Mouse (Mus musculus) 3134 (cell line): Measurements from ENCODE around the gene Nppc.

Experiments
- DNase-seq: peaks from one replicate; pipeline ENCODE4 v3.0.0-alpha.2; 2011; ENCODE audit warnings: low spot score; ENCODE audit not compliant: insufficient read length; ENCODE audit errors: extremely low read depth

The Nppc gene

DNA sequence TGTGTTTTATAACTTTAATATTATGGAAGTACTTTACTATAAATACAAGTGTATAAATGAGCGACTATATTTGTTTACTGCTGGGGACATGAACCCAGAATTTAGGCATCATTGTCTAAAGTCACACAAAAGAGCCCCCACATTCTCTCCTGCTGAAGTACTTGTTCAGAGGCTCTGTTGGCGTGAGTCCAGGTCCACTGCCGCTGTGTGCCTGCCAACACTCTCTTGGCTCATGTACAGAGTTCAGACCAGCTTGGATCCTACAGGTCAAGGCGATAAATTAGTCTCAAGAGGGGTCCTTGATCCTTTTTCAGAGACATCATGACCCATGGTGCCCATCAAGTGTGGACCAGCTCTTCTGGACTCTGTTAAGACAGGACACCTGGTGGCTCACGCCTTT, 13.3 kb downstream of the Nppc start:
- no peak for DNase-seq

DNA sequence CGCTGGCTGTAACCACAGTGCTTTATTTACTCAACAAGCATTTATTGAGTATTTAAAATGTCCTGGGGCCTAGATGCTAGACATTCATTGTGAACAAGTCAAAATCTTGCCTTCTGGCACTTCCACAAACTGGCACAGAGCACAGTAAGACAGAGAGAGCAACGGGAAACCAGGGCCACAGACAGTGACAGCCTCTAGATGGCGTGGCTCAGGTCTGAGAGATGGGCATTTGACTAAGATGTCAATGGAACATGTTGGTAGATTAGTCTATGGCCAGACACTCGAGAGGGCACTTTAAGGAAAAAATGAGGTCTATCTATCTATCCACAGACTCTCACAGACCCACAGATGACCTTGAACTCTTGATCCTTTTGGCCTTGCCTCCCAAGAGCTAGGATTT, 17.7 kb downstream of the Nppc start:
- DNase-seq: no peak

DNA sequence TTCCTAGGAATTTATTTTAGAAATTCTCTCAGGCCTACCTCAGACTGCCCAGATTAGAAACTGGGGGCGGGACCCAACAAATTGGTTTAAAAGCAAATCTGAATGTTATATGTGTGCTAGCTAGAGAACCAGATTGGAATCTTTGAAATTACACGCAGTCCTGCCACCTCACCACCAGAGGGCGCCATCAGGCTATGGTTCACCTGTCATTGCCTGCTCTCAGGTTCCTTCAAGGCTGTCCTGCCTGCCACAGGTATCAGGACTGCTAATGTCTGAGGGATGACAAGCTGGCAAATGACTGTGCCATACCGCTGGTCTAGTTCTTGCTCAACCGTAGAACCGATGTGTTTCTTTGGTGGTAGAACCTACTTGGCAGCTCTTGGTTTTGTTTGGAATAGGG, 20.1 kb downstream of the Nppc start:
- no peak for DNase-seq

DNA sequence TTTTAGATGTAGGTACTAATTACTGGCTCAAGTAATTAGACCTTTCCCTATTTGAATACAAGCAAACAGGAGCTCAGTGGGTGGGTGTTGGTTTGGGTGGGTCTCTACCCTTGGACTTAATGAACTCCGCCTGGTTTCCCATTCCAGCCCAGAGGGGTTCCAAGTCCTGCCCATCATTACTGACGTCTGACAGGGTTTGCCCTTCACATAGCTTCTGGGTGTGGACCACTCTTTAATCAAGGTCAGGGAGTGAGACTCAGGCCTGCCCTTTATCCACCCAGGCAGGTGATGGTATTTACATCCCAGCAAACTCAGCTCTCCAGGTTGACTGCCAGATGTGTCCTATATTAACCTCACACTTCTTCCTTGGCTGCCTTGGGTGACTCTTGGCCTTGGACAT, 22.9 kb downstream of the Nppc start:
- DNase-seq: no peak

DNA sequence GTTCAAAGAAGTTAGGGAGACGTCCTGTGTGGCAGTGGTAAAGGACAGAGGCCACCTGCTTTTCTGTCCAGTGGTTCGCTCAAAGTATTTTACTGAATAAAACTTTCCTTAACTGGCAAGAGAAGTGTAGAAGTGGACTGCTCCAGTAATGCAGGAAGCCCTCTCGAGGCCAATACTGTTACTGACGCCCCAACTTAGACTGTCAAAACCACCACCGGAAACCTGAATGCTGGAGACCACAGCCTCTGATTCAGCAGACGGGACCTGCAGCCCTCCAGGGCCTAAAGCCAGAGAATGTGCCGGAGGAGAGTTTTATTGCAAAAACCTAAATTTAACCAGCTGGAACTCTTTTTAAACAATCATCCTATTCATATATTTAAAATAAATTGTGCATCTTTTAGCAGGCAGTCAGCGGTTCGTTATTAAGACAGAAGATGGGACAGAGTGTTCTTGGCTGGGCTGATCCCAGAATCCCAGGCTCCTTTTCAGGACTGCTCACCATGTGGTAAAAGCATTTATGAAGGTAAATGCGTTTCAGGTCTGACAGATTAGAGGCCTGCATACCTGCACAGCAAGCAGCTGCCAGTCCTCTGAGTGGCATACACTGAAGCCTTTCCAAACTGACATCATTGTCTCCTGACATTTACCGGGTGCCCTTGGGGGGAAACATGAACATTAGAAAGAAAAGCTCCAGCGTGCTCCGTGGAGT, 27.1 kb downstream of the Nppc start:
- DNase-seq: no peak

DNA sequence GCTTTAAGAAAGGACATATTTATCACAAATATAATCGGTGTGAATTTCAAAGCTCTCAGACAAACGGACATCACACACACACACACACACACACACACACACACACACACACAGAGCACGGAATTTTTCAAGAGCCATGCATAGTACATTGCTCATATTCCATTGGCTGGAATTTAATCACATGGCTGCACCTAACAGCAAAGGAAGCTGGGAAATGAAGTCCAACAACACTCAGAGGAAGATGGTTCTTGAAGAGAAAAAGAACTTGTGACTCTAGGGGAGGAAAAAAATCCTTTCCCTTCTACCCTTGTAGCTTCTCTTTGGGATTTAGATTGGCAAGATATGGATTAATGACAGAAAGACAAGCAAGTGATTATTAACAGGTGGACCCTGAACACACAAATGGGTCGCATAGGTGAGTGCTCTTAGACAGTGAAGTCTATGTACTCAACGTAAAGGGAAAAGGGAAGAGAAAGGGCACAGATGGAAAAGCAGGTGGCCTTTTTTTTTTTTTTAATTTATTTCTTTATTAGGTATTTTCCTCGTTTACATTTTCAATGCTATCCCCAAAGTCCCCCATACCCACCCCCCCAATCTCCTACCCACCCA, 35.5 kb downstream of the Nppc start:
- no peak for DNase-seq

DNA sequence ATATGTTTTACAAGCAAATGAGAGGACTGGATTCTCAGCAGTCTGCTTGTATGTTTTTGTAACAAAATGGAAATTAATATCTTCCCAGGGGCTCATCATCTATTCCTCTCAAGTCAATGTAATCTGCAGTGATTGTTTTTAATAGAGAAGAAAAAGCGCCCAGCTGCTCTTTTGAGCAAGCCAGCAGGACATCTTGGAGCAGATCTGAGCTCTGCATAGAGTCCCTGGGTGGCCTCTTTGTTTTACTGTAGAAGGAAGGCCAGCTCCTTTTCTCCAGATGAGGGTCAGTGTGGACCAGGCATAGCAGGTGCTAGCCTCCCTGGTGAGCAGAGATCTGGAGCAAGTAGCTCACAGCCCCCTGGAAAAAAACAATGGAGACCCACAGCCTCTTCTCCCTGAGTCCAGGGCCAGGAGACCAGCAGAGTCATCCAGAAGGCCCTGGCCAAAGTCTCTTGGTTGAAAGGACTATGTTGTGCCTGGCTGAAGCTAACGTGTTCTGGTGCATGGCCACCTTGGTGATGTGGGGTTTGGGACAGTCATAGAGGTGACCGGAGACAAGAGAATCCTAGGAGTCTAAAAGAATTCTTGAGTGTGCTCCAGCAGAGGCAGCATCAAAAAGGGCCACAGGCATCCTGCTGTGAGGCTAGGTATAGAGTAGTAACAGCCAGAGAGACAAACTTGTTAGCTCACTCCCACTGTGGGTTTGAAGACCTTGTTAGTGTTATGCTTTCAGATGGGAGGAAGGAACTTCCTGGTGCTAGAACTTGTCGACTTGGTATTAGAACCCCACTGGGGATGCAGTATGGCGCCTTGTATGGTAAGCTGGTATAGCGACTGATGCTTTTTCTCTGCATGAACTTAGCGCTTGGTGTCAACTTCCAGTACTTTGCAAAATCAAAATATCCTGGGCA, 36.3 kb downstream of the Nppc start:
- no peak for DNase-seq

DNA sequence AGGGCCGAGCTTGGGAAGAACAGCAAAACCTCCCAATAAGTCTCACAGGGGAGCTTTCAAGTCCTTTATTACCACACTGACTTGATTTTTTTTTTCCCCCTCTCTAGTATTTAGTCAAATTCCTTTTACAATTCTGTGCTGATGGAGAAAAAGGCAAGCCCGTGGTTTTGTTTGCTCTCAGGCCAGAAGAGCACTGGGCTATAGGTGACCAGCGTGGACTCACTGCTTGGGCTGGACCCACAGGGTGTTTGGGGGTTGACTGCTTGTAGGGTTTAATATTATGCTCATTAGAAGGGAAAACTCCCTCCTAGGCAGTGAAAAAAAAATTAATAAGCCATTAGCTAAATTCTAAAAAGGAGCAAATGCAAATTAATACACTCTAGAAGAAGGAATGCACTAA, 36.9 kb downstream of the Nppc start:
- DNase-seq: no peak

DNA sequence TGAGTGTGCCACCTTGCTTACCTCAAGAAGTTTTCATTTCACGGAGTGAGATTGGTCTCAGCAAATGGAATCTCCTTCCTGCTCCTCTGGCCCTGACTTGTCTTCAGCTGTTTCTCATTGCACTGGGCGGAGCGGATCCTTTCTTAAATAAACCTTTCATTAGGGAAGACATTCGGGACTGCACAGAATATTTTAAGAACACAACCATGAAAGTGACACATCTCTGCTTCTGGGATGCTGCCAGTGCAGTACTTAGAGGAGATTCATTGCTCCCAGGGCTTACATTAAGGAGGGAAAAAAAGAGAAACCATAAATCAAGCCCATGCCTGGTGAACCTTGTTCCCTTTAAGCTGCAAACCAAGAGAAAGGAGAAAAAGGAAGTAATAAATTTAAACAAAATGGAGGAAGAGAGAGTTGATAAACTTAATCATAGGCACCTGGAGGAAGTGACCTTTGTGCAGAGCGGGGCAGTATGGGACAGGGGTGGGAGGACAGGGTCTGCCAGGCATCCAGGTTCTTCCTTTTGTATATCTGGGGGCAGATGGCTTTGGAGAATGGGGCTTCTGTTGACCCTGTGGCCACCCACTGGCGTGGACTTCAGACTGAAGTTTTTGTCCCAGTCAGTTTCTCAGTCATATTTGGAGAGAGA, 37.5 kb downstream of the Nppc start:
- no peak for DNase-seq

DNA sequence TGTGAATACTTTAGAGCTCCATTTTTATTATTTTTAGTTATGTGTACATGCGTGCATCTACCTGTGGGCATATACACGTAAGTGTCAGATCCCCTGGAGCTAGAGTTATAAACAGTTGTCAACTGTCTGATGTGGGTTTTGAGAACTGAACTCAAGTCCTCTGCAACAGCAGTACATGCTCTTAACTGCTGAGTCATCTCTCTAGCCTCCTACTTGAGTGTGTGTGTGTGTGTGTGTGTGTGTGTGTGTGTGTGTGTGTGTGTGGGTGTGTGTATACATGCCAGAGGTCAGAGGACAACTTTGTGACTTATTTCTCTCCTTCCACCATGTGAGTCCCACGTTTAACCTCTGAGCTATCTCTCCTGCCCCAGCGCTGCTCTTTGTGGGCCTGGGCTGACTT, 39.8 kb downstream of the Nppc start:
- DNase-seq: no peak

DNA sequence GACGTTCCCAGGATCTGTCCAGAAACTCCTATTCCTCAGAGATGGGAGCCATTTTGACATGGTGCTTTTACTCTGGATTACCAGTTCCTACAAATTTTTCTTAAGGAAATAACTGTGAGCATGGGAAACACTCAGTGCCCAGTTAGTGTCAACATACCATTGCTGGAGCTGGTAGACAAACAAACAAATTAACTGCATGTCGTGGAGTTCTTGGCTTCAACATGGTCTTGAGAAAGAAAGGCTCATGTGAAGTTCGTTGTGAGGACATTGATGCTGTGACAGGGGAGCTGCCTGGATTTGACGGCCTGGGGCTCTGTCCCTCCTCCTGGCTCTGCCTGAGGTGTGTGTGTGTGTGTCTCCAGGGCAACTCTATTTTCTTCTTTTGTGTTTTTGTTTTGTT, 40.4 kb downstream of the Nppc start:
- no peak for DNase-seq

DNA sequence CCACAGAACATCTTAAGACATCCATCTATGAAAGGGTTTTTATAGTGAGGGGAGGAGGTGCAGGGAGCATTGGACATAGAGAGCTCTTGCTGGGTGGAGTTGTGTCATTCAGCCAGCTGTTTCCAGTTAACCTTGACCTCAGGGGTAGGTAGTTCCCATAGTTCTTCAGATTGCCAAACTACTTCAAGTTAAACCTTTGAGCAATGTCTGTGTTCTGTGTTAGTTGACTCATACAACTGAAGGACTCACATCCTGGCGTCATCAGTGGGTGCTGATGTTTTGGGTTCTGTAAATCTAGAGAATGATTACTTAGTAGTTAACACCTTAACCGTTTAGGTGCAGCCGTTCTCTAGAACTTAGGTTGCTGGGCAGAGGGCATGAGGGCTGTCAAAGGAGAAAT, 42.1 kb downstream of the Nppc start:
- no peak for DNase-seq

DNA sequence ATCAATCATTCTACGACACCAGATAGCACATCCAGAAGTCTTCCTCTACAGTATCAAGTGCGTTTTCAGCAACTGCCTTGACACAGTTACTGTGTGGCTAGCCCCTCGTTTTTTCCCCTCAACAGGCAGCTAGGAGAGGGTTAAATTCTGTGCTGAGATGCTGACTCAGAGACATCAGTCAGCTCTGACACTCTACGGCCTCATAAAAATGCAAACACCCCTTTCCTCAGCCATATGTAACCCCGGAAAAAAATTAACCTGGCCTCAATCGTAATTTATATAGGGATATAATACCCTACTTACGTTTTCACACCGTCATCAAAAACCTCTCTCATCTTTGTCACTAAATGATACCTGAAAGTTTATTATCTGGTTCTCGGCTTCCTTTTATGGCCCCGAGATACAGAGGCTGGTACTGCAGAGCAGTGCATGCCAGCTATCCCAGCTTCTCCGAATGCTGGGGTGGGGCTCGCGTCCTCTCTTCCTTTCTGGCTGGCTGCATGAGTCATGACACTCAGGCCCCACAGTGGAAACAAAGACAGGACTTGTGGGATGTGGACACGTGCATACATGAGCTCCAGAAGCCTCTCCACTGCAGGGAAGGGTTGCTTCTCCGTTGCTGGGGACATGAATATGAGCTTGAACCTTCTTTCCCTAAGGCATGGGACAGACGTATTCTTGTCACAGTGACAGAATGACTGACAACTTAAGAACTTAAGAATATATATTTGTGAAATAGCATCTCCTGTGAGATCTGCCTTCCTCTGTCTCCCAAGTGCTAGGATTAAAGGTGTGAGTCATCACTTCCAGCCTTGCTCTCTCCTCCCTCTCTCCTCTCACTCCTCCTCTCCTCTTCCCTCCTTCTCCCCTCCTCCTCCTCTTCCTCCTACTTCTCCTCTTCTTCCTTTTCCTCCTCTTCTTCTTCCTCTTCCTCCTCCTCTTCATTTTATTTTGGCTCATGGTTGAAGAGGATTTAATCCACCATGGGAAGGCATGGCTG, 47.1 kb downstream of the Nppc start:
- peak; percentile 75 for DNase-seq

DNA sequence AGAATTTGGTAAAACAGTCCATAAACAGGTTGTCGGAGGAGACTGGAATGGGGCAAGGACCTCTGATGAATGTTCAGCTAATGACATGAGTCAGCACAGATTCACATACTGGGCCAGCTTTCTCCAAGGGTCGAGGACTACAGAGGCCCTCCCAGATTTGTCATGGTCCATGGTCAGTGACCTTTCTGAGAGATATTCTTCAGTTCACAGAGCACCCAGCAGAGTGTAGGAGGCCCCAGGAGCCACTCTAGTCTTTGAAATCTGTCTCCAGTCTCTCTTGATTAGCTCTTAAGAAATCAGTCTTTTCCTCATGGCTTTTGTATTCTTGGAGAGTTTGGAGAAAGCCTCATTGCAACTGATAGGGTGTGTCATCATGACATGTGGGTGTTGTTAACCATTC, 48.1 kb downstream of the Nppc start:
- peak; percentile 24 for DNase-seq

DNA sequence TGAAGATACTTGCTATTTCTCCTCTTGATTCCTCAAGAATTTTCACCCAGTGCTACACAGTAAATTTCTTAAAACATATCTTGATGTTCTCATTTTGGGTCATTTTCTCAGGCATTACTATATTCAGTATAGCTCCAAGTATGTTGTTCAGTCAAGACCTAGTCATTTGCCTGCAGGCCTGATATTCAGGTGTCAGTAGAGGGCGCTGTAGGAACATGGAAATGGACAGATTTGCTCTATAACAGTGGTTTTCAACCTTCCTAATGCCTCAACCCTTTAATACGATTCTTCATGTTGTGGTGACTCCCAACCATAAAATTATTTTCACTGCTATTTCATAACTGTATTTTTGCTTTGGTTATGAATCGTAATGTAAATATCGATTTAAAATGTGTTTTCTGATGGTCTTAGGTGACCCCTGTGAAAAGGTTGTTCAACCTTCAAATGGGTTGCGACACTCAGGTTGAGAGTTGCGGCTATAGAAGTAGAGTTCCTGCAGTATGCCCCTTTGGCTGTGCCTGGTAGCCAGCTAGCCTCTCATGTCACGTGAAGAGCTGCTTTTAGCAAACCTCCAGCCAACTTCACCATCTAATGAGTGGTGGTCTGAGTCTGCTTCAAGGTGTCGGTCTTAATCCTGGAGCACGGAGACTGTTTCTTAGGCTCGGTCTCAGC, 51.8 kb downstream of the Nppc start:
- no peak for DNase-seq
